Mouse (Mus musculus) liver, embryonic 16.5 days (tissue): ENCODE data around the gene Trak1. TPM values are rescaled to one million over a fixed set of nuclear protein-coding genes. Genes with fewer than 3 reads are reported as not detected.
"Not testable (repeated sequence)": the region's sequence is repeated elsewhere in the genome, so short reads cannot be mapped to it uniquely, and the experiment has no call there.

Experiments
- ATAC-seq: fragments of 200-750 bp; cut with Nextera tagmentation; 2 replicates; pipeline ENCODE4 v1.8.0; 2017; ENCODE audit warnings: low read depth, mild to moderate bottlenecking, moderate number of reproducible peaks, moderate library complexity
- H3K27ac ChIP-seq: fragments of 300-500 bp; sonication (generic); 2 replicates; pipeline ENCODE4 v1.5.1; 2014; ENCODE audit warnings: mild to moderate bottlenecking, low read length
- H3K27me3 ChIP-seq: fragments of 300-500 bp; sonication (generic); 2 replicates; pipeline ENCODE4 v1.6.1; 2014; ENCODE audit warnings: low read depth, low read length, mixed read lengths; ENCODE audit not compliant: control insufficient read depth, insufficient read depth
- H3K36me3 ChIP-seq: fragments of 300-500 bp; sonication (generic); 2 replicates; pipeline ENCODE4 v1.6.1; 2014; ENCODE audit warnings: mild to moderate bottlenecking; ENCODE audit not compliant: control insufficient read depth, insufficient read depth
- H3K4me1 ChIP-seq: fragments of 300-500 bp; sonication (generic); 2 replicates; pipeline ENCODE4 v1.6.1; 2014; ENCODE audit warnings: low read depth, low read length, mixed read lengths; ENCODE audit not compliant: control insufficient read depth
- H3K4me2 ChIP-seq: fragments of 300-500 bp; sonication (generic); 2 replicates; pipeline ENCODE4 v1.6.1; 2014; ENCODE audit warnings: low read depth, low read length, mixed read lengths
- H3K4me3 ChIP-seq: fragments of 300-500 bp; sonication (generic); 2 replicates; pipeline ENCODE4 v1.5.1; 2014; ENCODE audit warnings: low read depth, mild to moderate bottlenecking, low read length
- H3K9ac ChIP-seq: fragments of 300-500 bp; sonication (generic); 2 replicates; pipeline ENCODE4 v1.6.1; 2014; ENCODE audit warnings: low read depth, low read length
- H3K9me3 ChIP-seq: fragments of 300-500 bp; sonication (generic); replicated peaks from 2 replicates; pipeline ENCODE4 v1.6.1; 2016; ENCODE audit warnings: low read length; ENCODE audit not compliant: control insufficient read depth
- WGBS: fragments of 180-500 bp; shearing (Covaris S2); extraction: QIAGEN DNeasy Blood & Tissue Kit; methylation state at CpG from one replicate; pipeline ENCODE4 v1.1.7; 2014; ENCODE audit not compliant: insufficient replicate concordance; 5-methylcytosine and 5-hydroxymethylcytosine counted together
- polyA plus RNA-seq: library from polyadenylated mRNA; unstranded; fragments of >200 nt; fragmentation: Nextera tagmentation; extraction: Ambion mirVana; gene quantifications from 2 replicates; pipeline ENCODE4 v1.2.1, GENCODE M21; 2015

The Trak1 gene
- polyA plus RNA-seq, 1 experiment from 2014 or later, result 5.2 TPM

- peaks cover 4% of the 10 kb centered on the region for H3K4me1 ChIP-seq
- no peak overlapping the region for H3K4me2 ChIP-seq
- WGBS, result 67% methylated on average over 2 of the region's 2 CpGs
- peaks cover 5% of the 10 kb centered on the region; the same call in 1 of the 2 replicates for H3K36me3 ChIP-seq
- no peak overlapping the region for H3K4me3 ChIP-seq
- H3K9me3 ChIP-seq, result no peaks in the 10 kb centered on the region
- H3K27ac ChIP-seq, result no peak overlapping the region
- H3K27me3 ChIP-seq, result no peaks in the 10 kb centered on the region
- ATAC-seq, result peak; percentile 77
- no peak overlapping the region for H3K9ac ChIP-seq
These were observed 148.1 kb downstream of the Trak1 start for GRCm38 (mm10) chr9:121445364-121445763.

DNA sequence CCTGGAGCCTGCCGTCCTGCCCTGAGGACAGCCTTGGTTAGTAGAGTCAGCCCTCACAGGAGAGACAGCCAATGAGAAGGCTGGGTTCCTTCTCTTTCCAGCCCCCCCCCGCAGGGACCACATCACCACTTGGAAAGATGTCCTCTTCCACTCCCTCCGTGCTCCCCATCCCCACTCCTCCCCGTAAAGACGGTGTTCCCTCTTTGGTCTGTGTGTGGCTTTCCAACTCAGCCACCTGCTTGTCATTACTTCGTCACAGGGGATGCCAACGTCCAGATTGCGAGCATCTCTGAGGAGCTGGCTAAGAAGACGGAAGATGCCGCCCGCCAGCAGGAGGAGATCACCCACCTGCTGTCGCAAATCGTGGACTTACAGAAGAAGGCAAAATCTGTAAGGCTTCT lies 149.1 kb downstream of the Trak1 start:
- Histone ChIP-seq H3K36me3 (peaks cover 5% of the 10 kb centered on the region; the same call in 1 of the 2 replicates), H3K4me1 (peaks cover 4% of the 10 kb centered on the region), H3K9ac (no peak overlapping the region), H3K4me3 (no peak overlapping the region), H3K27ac (no peak overlapping the region), H3K9me3 (no peaks in the 10 kb centered on the region), H3K4me2 (no peak overlapping the region), H3K27me3 (no peaks in the 10 kb centered on the region)
- 86% methylated on average over 13 of the region's 13 CpGs for WGBS
- ATAC-seq, result no peak

DNA sequence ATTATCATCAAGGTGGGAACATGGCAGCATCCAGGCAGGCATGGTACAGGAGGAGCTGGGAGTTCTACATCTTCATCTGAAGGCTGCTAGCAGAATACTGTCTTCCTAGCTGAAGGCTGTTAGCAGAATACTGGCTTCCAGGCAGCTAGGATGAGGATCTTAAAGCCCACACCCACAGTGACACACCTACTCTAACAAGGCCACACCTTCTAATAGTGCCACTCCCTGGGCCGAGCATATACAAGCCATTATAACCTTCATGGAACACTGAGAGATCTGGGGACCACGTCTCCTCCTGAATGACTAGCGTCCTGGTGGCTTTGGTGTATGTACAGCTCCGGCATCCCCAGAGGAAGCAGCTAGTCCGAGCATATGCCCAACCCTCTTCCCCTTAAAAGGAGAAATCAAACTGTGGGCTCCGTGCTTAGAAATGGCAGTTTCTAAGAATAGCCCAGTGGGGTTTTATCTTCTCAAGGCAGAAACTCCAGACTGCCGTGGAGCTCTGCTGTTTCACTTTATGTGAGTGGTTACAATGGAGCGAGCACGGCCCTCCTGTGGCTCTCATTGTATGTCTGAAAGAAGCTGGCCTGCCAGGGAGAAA lies 155.1 kb downstream of the Trak1 start:
- H3K9ac ChIP-seq, result peak overlapping the region; percentile 7; the same call in 1 of the 2 replicates
- H3K4me1 ChIP-seq, result peaks cover 17% of the 10 kb centered on the region
- H3K4me2 ChIP-seq, result peak overlapping the region; percentile 31
- H3K27me3 ChIP-seq, H3K9me3 ChIP-seq, H3K36me3 ChIP-seq: not testable (repeated sequence)
- H3K4me3 ChIP-seq, result peak overlapping the region; percentile 36
- 16% methylated on average over 9 of the region's 9 CpGs for WGBS
- ATAC-seq, result peak; percentile 78
- H3K27ac ChIP-seq, result peak overlapping the region; percentile 53

DNA sequence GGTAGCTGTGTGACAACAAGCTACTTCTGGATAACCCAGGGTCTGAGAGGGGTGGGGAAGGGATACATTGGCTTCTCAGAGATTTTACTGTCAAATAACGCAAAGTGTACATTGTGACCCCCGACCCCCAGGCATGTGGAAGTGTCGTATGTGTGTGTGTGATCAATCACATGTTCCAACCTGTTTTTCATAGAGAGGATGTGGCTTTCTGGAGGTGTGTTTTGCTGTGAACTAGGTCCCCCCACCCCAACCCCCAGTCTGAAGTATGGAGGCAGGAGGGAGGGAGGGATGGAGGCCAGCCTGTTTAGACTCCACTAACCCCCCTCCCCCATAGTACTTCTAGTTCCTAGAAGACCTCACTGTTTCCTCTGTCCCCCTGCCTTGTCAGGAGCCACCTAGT lies 157.6 kb downstream of the Trak1 start:
- no peak overlapping the region for H3K4me3 ChIP-seq
- H3K27ac ChIP-seq, result no peak overlapping the region
- ATAC-seq, result no peak
- peaks cover 7% of the 10 kb centered on the region; the same call in 1 of the 2 replicates for H3K36me3 ChIP-seq
- H3K4me2 ChIP-seq, result no peak overlapping the region
- H3K9me3 ChIP-seq, result no peaks in the 10 kb centered on the region
- no peaks in the 10 kb centered on the region for H3K27me3 ChIP-seq
- H3K4me1 ChIP-seq, result peaks cover 17% of the 10 kb centered on the region
- 78% methylated on average over 3 of the region's 3 CpGs for WGBS
- H3K9ac ChIP-seq, result no peak overlapping the region

DNA sequence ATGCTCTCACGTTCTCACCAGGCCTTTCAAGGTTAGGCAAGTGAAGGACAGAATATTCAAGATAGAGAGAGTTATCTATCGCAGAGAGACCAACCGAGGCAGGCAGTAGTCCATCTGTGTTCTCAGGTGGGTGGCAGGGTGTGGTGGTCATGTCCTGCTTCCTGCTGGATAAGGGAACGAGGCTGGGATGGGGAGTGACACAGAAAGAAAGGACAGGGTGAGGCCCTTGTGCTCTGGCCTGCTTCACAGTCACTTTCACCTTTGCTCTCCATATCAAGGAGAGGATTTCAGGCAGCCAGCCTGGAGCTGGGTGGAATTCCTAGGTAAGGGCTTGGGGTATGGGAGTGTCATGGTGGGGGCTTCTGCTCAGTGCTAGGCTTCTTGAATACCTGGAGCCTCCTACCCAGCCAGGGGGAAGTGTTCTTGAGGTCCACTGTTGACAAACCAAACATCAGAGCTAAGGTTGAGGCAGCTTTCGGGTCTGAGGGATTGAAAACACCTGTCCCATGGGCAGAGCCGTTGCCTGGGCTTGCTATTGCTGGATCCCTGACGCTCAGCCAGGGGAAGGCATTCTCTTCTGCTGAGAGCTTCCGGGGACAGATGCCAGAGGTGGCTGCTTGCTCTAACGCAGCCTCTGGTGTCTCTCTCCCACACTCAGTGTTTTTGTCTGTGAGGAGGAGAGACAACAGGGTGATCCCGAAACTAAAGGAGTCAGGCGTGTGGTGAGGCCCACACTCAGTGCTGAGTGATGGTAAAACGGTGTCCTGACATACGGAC lies 159.6 kb downstream of the Trak1 start:
- Histone ChIP-seq H3K4me2 (no peak overlapping the region), H3K4me3 (no peak overlapping the region), H3K9ac (no peak overlapping the region), H3K27ac (no peak overlapping the region), H3K9me3 (no peaks in the 10 kb centered on the region), H3K36me3 (peaks cover 7% of the 10 kb centered on the region; the same call in 1 of the 2 replicates), H3K4me1 (peaks cover 13% of the 10 kb centered on the region), H3K27me3 (no peaks in the 10 kb centered on the region)
- no peak for ATAC-seq
- WGBS, result 63% methylated on average over 13 of the region's 13 CpGs

DNA sequence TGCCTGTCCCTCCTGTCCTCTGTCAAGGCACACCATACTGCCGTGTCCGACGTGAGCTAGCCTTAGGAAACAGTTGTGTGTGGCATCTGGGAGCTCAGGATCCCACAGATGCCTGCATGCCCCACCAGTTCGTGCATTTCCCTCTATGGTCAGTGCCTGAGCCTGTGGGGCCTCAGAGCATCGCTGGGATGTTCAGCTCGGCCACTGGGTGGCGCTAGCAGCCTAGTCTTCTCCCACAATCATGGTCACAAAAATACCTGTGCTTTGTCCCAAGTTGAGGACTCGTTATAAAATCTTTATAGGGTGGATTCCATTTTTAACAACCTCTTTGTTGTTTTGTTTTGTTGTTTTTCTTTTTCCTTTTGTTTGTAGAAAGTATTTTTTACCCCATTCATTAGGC lies 161.2 kb downstream of the Trak1 start:
- no peaks in the 10 kb centered on the region for H3K27me3 ChIP-seq
- H3K27ac ChIP-seq, result no peak overlapping the region
- H3K9ac ChIP-seq, result no peak overlapping the region
- no peaks in the 10 kb centered on the region for H3K9me3 ChIP-seq
- no peak overlapping the region for H3K4me2 ChIP-seq
- ATAC-seq, result no peak
- 22% methylated on average over 8 of the region's 8 CpGs for WGBS
- peaks cover 3% of the 10 kb centered on the region; the same call in 1 of the 2 replicates for H3K36me3 ChIP-seq
- no peak overlapping the region for H3K4me3 ChIP-seq
- peaks cover 2% of the 10 kb centered on the region; the same call in 1 of the 2 replicates for H3K4me1 ChIP-seq

DNA sequence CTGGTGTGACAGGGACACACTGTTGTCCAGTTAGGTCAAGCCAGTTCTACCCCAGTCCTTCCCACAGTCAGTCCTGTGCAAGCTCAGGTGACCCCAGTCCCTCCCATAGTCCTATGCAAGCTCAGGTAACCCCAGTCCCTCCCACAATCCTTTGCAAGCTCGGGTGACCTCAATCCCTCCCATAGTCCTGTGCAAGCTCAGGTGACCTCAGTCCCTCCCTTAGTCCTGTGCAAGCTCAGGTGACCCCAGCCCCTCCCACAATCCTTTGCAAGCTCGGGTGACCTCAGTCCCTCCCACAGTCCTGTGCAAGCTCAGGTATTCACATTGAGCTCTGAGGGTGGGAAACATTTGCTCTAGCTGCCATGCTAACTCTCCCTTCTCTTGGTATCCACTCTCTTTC lies 162.6 kb downstream of the Trak1 start:
- no peaks in the 10 kb centered on the region for H3K27me3 ChIP-seq
- H3K4me3 ChIP-seq, result no peak overlapping the region
- no peaks in the 10 kb centered on the region for H3K36me3 ChIP-seq
- 32% methylated on average over 2 of the region's 2 CpGs for WGBS
- H3K27ac ChIP-seq, result no peak overlapping the region
- H3K9ac ChIP-seq, result no peak overlapping the region
- no peaks in the 10 kb centered on the region for H3K9me3 ChIP-seq
- peaks cover 2% of the 10 kb centered on the region; the same call in 1 of the 2 replicates for H3K4me1 ChIP-seq
- ATAC-seq, result 0 out of 2 replicates have a peak, but pooled peaks have one; percentile 27
- no peak overlapping the region for H3K4me2 ChIP-seq

- Histone ChIP-seq H3K27me3 (no peaks in the 10 kb centered on the region), H3K9me3 (no peaks in the 10 kb centered on the region), H3K4me3 (no peak overlapping the region), H3K27ac (no peak overlapping the region), H3K36me3 (no peaks in the 10 kb centered on the region), H3K9ac (no peak overlapping the region), H3K4me2 (no peak overlapping the region), H3K4me1 (peaks cover 2% of the 10 kb centered on the region; the same call in 1 of the 2 replicates)
- 80% methylated on average over 16 of the region's 16 CpGs for WGBS
- no peak for ATAC-seq
These were observed 163.2 kb downstream of the Trak1 start for GRCm38 (mm10) chr9:121460527-121460926.

DNA sequence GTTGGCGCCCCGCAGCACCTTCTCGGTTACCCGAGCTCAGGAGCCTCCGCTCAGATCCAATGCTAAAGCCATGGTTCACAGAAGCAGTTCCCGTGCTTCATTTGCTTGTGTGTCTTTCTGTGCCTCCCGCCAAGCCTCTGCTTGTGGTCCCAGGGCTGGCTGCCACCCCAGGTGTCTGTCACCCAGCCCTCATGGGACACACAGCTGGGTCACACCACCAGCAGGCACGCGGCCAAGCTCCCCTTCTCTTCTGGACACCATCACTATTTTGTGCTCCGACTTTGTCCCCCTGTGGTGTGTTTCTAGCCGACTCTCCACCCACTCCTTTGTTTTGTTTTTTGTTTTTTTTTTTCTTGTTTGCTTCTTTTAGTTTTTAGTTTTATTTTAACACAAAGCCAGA lies 170.2 kb downstream of the Trak1 start:
- no peak overlapping the region for H3K4me2 ChIP-seq
- 67% methylated on average over 11 of the region's 11 CpGs for WGBS
- ATAC-seq, result no peak

More for the DNA sequence above, 170.2 kb downstream of the Trak1 start:
- H3K27me3 ChIP-seq, result no peaks in the 10 kb centered on the region
- H3K9ac ChIP-seq, result no peak overlapping the region
- no peaks in the 10 kb centered on the region for H3K9me3 ChIP-seq
- no peak overlapping the region for H3K27ac ChIP-seq
- no peak overlapping the region for H3K4me3 ChIP-seq
- H3K36me3 ChIP-seq, result no peaks in the 10 kb centered on the region
- H3K4me1 ChIP-seq, result no peaks in the 10 kb centered on the region
